7 mouse cellular contexts compared by ENCODE assay signal in genomic region chr19:55953207-55953606, GRCm38 (mm10).
DNase-seq lines count a peak whose midpoint lies in the region; ATAC-seq and TF ChIP-seq lines count a peak whose summit lies in the region.

No protein-coding gene starts in this region.

- TF ChIP-seq POLR2A in lung, adult 2 months (IDR thresholded peaks at IDR 0.05; ENCODE audit: borderline replicate concordance, extremely low read depth, low read depth, low read length), result no peak

- no peak for ATAC-seq in embryonic facial prominence, embryonic 13.5 days (ENCODE audit: insufficient number of reproducible peaks, insufficient read depth, low FRiP score, low TSS enrichment, low read depth)
- 0 out of 2 replicates have a peak, but pooled peaks have one; percentile 35 for ATAC-seq in heart, embryonic 15.5 days (replicated peaks; ENCODE audit: insufficient number of reproducible peaks, insufficient read depth, low FRiP score, low read depth)
- ATAC-seq in stomach, embryonic 16.5 days (ENCODE audit: insufficient read depth, low FRiP score), result peak; percentile 76

- no peaks in the 10 kb centered on the region for H3K36me3 ChIP-seq in embryonic facial prominence, embryonic 13.5 days
- no peaks in the 10 kb centered on the region for H3K36me3 ChIP-seq in heart, embryonic 15.5 days
- H3K36me3 ChIP-seq in stomach, embryonic 16.5 days (ENCODE audit: control insufficient read depth, insufficient read depth, low read length), result no peaks in the 10 kb centered on the region

- H3K27ac ChIP-seq in embryonic facial prominence, embryonic 13.5 days, result peak overlapping the region; percentile 48; the same call in 1 of the 2 replicates
- 0 out of 2 replicates have a peak overlapping the region, but pooled peaks have one; percentile 27 for H3K27ac ChIP-seq in heart, embryonic 15.5 days
- peak overlapping the region; percentile 54 for H3K27ac ChIP-seq in stomach, embryonic 16.5 days (ENCODE audit: low read length)

- H3K27me3 ChIP-seq in embryonic facial prominence, embryonic 13.5 days, result no peaks in the 10 kb centered on the region
- no peaks in the 10 kb centered on the region; the same call in 1 of the 2 replicates for H3K27me3 ChIP-seq in heart, embryonic 15.5 days
- no peaks in the 10 kb centered on the region for H3K27me3 ChIP-seq in stomach, embryonic 16.5 days (ENCODE audit: control insufficient read depth, insufficient read depth, low read length)

- TF ChIP-seq CTCF in lung, adult 2 months (IDR thresholded peaks at IDR 0.05; ENCODE audit: insufficient read depth, low read length), result no peak

- no peaks in the 10 kb centered on the region for H3K9me3 ChIP-seq in embryonic facial prominence, embryonic 13.5 days
- H3K9me3 ChIP-seq in heart, embryonic 15.5 days (replicated peaks), result no peaks in the 10 kb centered on the region
- H3K9me3 ChIP-seq in stomach, embryonic 16.5 days (replicated peaks; ENCODE audit: control insufficient read depth, low read length), result no peaks in the 10 kb centered on the region

- H3K9ac ChIP-seq in embryonic facial prominence, embryonic 13.5 days, result 0 out of 2 replicates have a peak overlapping the region, but pooled peaks have one; percentile 33
- no peak overlapping the region for H3K9ac ChIP-seq in heart, embryonic 15.5 days
- H3K9ac ChIP-seq in stomach, embryonic 16.5 days (ENCODE audit: low read length), result 0 out of 2 replicates have a peak overlapping the region, but pooled peaks have one; percentile 2

- DNase-seq in lung, postnatal 14 days, result peak; percentile 20
- DNase-seq in lung, adult 2 months, result no peak
- peak; percentile 43 to 56 for DNase-seq in left cerebral cortex, postnatal 25 days (ENCODE audit: low spot score in 2 of 2)
- no peak for DNase-seq in thymus, postnatal 36 days

- H3K4me1 ChIP-seq in lung, adult 2 months (ENCODE audit: control insufficient read depth, insufficient read depth, low read length), result no peaks in the 10 kb centered on the region
- peaks cover 11% of the 10 kb centered on the region for H3K4me1 ChIP-seq in embryonic facial prominence, embryonic 13.5 days
- H3K4me1 ChIP-seq in heart, embryonic 15.5 days (replicated peaks), result peaks cover 10% of the 10 kb centered on the region
- H3K4me1 ChIP-seq in stomach, embryonic 16.5 days (ENCODE audit: control insufficient read depth, insufficient read depth, low read length), result peaks cover 9% of the 10 kb centered on the region

- WGBS in lung, adult 2 months, result 64% methylated on average over 3 of the region's 3 CpGs
- 70% methylated on average over 3 of the region's 3 CpGs for WGBS in embryonic facial prominence, embryonic 13.5 days
- WGBS in heart, embryonic 15.5 days, result 41% methylated on average over 3 of the region's 3 CpGs
- WGBS in stomach, embryonic 16.5 days, result 30% methylated on average over 3 of the region's 3 CpGs

- intact Hi-C loops in left cerebral cortex, postnatal 25 days (cut with DNase I), result no loop called here

- no peak overlapping the region for H3K4me2 ChIP-seq in embryonic facial prominence, embryonic 13.5 days
- H3K4me2 ChIP-seq in heart, embryonic 15.5 days, result no peak overlapping the region
- no peak overlapping the region for H3K4me2 ChIP-seq in stomach, embryonic 16.5 days (ENCODE audit: low read depth, low read length)

- H3K4me3 ChIP-seq in lung, adult 2 months (replicated peaks; ENCODE audit: extremely low read depth, low read depth, low read length), result no peak overlapping the region
- H3K4me3 ChIP-seq in embryonic facial prominence, embryonic 13.5 days, result no peak overlapping the region
- no peak overlapping the region for H3K4me3 ChIP-seq in heart, embryonic 15.5 days
- H3K4me3 ChIP-seq in stomach, embryonic 16.5 days (replicated peaks; ENCODE audit: low read length), result no peak overlapping the region

Comparison
In these comparisons a context has a peak if more than half of its experiments do, and no peak if none do; other contexts are left out.
1. DNase-seq: peak in lung, postnatal 14 days (single experiment) and left cerebral cortex, postnatal 25 days (2 of 2); none in lung, adult 2 months (single experiment) and thymus, postnatal 36 days (0 of 2).
2. Peak in every context shown above with its lines, with median percentiles within 50 percentile points of each other: H3K27ac ChIP-seq.